Mouse (Mus musculus) MEL (cell line): ENCODE data around the gene Syt10.

ENCODE experiments used
- ELF1 ChIP-seq: IDR thresholded peaks from 2 replicates; pipeline ENCODE4 v1.6.1; 2014; ENCODE audit warnings: low read depth, mild to moderate bottlenecking, inconsistent platforms, low read length, improper control_type of control experiment, moderate library complexity
- GABPA ChIP-seq: IDR thresholded peaks from 2 replicates; pipeline ENCODE4 v1.6.1; 2012; ENCODE audit warnings: low read depth, mild to moderate bottlenecking, inconsistent platforms, low read length, improper control_type of control experiment, moderate library complexity
- MAZ ChIP-seq: IDR thresholded peaks from 2 replicates; pipeline ENCODE4 v1.6.1; 2012; ENCODE audit warnings: low read depth, mild to moderate bottlenecking, inconsistent platforms, low read length, improper control_type of control experiment
- POLR2A ChIP-seq, 2 experiments: IDR thresholded peaks; 2 replicates each; pipeline ENCODE4 v1.6.1; 2011 to 2012; ENCODE audit warnings: low read length in 2 of 2, mild to moderate bottlenecking in 2 of 2, control low read depth in 1 of 2, improper control_type of control experiment in 1 of 2, low read depth in 1 of 2, moderate library complexity in 1 of 2; ENCODE audit not compliant: control insufficient read depth in 1 of 2, insufficient read depth in 1 of 2, poor library complexity in 1 of 2

- no peak for TF ChIP-seq GABPA
- no peak for TF ChIP-seq MAZ
- no peak for TF ChIP-seq POLR2A (IDR thresholded peaks at IDR 0.05; ENCODE audit: control insufficient read depth in 1 of 2, insufficient read depth in 1 of 2, low read depth in 1 of 2, low read length in 2 of 2, poor library complexity in 1 of 2)
- TF ChIP-seq ELF1: no peak
Observed at GRCm38 (mm10) chr15:89804478-89804877, 37.2 kb downstream of the Syt10 start.
